Mouse (Mus musculus) MN1 (cell line): ENCODE measurements around the gene Skp2.

ENCODE experiments used
- DNase-seq: peaks from one replicate; pipeline ENCODE4 v3.0.0-alpha.2; 2016; ENCODE audit warnings: low spot score

Gene Skp2

GRCm38 (mm10) chr15:9113556-9113955, 41.7 kb downstream of the Skp2 start:
- DNase-seq: no peak

GRCm38 (mm10) chr15:9111648-9112047, 43.6 kb downstream of the Skp2 start:
- DNase-seq: no peak

- no peak for DNase-seq
These were observed 44.5 kb downstream of the Skp2 start for GRCm38 (mm10) chr15:9110526-9111347.

DNA sequence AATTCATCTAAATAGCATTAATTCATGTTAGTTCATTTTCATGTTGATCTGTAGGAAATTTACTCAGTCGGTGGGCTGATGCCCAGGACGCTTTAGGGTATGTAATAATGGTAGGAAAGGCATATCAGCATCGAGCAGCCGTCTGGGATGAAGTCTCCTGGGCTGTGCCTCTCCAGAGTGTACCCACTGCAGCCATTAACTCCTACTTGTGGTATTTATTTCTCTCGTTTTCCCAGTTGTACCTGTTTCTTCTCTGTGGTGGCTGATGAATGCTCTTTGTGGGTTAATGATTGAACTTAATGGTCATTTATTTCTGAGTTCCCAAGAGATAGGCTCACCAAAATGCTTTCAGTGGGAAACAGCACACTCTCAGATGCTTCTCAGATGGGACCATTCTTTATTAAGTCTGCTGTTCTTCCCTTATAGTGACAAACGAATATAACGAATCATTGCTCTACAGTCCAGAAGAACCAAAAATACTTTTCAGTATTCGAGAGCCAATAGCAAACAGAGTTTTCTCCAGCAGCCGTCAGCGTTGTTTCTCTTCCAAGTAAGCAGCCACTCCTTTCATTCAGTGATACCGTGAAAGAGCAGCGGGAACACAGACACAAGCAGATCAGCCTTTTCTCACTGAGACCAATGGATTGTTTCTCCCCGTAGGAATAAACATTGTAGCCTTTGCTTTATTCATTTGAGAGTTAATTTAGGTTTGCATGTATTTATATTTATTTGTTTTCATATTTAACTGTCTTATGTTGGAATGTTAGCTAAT, 48.7 kb downstream of the Skp2 start:
- DNase-seq: no peak

- DNase-seq: no peak
These were observed 54.7 kb downstream of the Skp2 start for GRCm38 (mm10) chr15:9100446-9101077.

GRCm38 (mm10) chr15:9096865-9097264, 58.4 kb downstream of the Skp2 start:
- DNase-seq: no peak

DNA sequence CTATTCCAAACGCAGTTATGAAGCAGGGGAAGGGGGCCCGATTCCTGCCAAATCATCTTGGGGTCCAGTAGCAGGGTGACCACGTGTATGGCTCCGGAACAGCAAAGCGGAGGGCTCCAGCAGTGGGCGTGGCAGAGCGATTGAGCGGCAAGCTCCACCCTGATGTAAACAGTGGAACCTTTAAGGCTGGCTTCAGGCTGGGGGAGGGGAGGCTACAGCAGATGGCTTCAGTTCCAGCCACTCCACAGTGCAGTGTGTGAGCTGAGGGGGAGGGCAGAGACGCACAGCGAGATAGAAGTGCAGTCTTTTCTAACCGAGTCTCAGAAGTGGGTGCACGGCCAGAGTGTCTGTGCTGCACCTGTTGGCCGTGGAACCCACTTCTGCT, 60.9 kb downstream of the Skp2 start:
- no peak for DNase-seq

GRCm38 (mm10) chr15:9093598-9094365, 61.4 kb downstream of the Skp2 start:
- DNase-seq: no peak

DNA sequence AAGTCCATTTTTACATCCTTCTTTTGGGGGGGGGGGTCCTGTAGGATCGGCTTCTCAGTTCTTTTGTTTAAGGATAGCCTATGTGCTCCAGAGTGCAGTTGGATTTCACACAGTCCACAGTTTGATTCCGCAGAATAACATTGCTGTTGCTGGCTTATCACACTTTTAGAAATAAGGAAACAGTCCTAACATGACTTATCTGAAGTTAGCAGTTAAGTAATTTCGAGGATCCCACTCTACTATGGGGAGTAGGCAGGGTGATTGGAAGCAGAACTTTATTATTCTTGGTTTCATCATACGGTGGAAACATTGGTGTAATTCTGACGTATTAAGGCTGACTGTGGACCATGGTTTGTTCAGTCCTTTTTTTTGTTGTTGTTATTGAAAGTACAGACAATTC, 64.6 kb downstream of the Skp2 start:
- DNase-seq: no peak

DNA sequence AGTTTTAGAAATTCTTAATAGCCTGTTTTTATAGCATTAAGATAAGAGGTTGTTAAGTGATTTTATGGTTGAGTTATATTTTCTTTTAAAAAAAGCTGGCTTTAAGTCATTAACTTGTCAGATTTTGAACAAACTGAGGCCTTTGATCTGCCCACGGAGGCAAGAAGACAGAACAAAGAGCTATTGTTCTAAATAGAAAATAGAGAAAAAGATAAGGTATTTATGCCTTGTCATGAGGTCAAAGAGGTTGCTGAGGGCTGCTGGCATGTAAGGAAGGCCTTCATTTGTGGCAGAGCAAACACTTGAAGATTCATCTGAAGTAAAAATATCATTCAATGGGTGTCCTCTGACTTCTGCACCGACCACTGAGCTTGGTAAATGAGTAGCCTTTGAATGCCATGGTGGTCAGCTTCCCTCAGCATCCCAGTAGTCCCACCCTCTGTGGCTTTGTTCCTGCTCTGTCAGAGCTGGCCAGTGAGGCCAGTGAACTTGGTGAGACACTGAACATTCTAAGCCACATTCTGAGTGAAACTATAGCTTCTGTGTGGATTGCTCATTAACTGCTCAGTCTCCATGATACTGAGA, 66.0 kb downstream of the Skp2 start:
- no peak for DNase-seq

GRCm38 (mm10) chr15:9088683-9089072, 66.5 kb downstream of the Skp2 start:
- DNase-seq: no peak

DNA sequence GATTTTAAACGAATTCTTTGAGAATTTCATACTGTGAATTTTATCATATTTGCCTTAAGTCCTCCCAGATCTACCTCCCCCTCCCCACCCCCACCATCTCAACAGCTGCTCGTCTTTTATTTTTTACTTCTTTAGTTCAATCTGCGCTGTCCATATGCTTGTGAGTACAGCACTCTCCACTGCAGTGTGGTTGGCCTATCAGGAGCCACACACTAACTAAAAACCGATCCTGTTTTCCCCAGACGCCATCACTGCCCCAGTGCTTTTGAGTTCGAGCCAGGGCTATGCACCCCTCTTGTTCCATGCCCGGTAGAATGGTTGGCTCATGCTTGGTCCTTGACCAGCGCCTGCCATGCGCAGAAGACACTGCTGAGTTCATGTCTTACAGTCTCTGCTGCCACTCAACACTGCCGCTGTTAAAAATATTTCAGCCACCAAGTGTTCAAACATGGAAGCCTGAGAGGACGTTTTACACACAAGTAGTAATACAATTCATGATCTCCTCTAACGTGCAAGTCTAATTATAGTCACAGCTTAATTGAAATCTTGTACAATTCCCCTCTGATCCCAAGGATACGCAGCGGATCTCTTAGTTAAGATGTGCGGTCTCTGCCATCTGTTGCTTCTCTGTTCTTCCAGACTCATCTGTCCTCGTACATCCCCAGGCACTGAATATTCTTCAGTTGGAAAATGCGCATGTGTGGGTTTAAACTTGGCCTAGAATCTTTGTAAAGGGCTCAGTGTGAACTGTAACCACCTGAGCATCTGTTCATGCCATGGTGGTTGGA, 67.1 kb downstream of the Skp2 start:
- no peak for DNase-seq

GRCm38 (mm10) chr15:9087421-9087820, 67.8 kb downstream of the Skp2 start:
- no peak for DNase-seq

DNA sequence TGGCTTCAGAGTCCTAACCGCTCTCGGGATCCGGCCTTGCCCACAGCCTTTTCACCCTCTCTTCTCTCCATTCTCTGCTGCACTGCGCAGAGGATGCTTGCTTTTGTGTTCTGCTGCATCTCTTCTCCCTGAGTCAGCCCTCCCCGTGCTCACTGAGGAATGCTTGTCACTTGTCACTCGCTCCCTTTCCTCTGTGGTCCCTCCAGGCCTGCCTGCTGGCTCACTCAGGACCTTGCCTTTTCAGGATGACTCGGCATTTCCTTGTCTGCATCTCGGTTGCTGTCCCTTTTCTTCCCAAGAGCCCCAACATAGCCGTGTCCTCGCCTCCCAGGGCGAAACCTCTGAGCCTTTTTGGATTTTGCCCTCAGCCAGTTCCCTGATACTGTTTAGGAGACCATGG, 68.4 kb downstream of the Skp2 start:
- no peak for DNase-seq

DNA sequence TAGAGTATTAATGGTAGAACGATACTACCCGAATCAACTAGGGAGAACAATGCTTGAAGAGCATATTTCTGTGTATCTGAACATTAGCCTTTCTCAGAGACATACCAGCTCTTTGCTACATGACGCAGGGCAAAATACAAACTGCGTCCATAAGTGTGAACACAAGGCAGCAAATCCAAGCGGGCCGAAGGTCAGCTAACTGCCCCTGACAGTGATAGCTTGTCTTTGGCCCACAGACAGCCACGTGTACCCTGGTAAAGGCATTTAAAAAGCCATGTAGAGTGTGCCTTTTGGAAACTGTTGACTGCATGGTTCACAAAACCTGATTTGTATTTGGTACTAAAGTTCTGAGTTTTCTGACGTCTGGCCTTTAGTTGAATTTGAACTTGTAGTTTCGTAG, 72.5 kb downstream of the Skp2 start:
- DNase-seq: no peak

DNA sequence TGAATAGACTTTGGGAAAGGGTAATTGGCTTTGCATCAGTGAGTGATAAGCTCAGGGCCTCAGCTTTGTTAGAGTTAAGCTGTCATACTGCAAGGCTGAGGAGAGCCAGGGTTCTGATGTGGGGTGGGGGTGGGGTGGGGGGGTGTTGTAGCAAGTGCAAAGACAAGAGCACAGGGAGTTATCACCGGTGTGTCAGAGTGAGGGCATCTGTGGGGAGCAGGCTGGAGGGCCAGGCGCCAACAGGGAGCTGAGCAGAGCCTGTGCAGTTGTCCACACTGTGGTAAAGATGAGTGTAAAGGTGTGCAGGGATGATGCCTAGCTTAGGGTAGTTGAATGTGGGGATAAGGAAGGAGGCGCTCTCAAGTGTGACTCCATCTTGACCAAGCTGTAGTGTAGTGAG, 73.9 kb downstream of the Skp2 start:
- DNase-seq: no peak

DNA sequence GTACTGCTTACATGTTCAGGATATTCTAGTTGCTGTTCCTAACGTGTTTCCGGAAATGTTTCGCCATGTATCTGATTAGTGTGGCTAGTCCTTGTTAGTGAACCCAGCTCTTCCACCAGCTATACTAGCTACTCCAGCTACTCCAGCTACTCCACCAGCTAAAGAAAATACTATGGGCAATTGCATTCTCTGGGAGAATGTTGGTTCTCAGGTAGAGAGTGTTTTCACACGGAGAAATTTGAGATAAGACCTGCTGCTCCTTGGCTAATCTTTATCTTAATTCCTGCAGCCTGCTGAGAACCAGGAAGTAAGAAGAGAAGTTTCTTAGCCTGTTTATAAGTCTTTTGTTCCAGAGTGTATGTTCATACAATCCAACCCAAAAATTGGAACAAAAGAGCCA, 75.0 kb downstream of the Skp2 start:
- no peak for DNase-seq

DNA sequence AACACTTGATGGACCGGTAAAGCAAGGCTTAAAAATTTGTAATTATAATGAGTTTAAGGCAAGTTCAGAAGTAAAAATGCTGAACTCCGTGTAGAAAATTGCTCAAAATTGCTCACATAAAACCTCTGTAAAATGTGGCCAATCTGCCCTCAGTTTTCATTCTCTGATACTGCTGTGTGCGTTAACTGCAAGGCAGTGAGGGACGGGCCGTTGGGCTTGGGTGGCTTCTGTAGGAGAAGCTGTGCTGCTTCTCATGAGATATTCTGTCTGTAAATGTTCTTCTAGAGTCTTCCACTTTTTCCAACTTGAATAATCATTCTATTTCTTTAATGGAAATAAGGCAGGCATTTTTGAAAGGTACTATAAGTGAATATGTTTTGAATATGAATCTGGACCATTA, 75.6 kb downstream of the Skp2 start:
- DNase-seq: no peak

- DNase-seq: no peak
These were observed 76.5 kb downstream of the Skp2 start for GRCm38 (mm10) chr15:9078481-9079300.

- no peak for DNase-seq
These were observed 79.5 kb downstream of the Skp2 start for GRCm38 (mm10) chr15:9075608-9076200.
